Mouse (Mus musculus): ENCODE results near the gene Tctex1d1.

Gene Tctex1d1

GRCm38 (mm10) chr4:102978440-102978839 lies at the start of gene Tctex1d1:
Gene Tctex1d1 (plus strand): TSS chr4:102978606.
- no peak for DNase-seq (ENCODE audit: low spot score)

GRCm38 (mm10) chr4:102929491-102929890 lies 48.9 kb upstream of the Tctex1d1 start:
- no peak for DNase-seq (ENCODE audit: low spot score)

- DNase-seq (ENCODE audit: low spot score), result no peak
Measured at GRCm38 (mm10) chr4:102930679-102931078, 47.7 kb upstream of the Tctex1d1 start.

GRCm38 (mm10) chr4:102940266-102940665 lies 38.1 kb upstream of the Tctex1d1 start:
- no peak for DNase-seq (ENCODE audit: low spot score)

- DNase-seq (ENCODE audit: low spot score), result no peak
Measured at GRCm38 (mm10) chr4:102940738-102941137, 37.7 kb upstream of the Tctex1d1 start.

- DNase-seq (ENCODE audit: low spot score), result no peak
Measured at GRCm38 (mm10) chr4:102944325-102944724, 34.1 kb upstream of the Tctex1d1 start.

GRCm38 (mm10) chr4:102952476-102952875 lies 25.9 kb upstream of the Tctex1d1 start:
- DNase-seq (ENCODE audit: low spot score), result no peak

- DNase-seq (ENCODE audit: low spot score), result no peak
Measured at GRCm38 (mm10) chr4:102955294-102955956, 23.0 kb upstream of the Tctex1d1 start.

- no peak for DNase-seq (ENCODE audit: low spot score)
Measured at GRCm38 (mm10) chr4:102959409-102959808, 19.0 kb upstream of the Tctex1d1 start.

GRCm38 (mm10) chr4:102964174-102964573 lies 14.2 kb upstream of the Tctex1d1 start:
- DNase-seq (ENCODE audit: low spot score), result no peak

- no peak for DNase-seq (ENCODE audit: low spot score)
Measured at GRCm38 (mm10) chr4:102967811-102968210, 10.6 kb upstream of the Tctex1d1 start.

GRCm38 (mm10) chr4:102969599-102969998 lies 8.8 kb upstream of the Tctex1d1 start:
- no peak for DNase-seq (ENCODE audit: low spot score)

- no peak for DNase-seq (ENCODE audit: low spot score)
Measured at GRCm38 (mm10) chr4:102971159-102971558, 7.2 kb upstream of the Tctex1d1 start.

- DNase-seq (ENCODE audit: low spot score), result no peak
Measured at GRCm38 (mm10) chr4:102972071-102972470, 6.3 kb upstream of the Tctex1d1 start.

- no peak for DNase-seq (ENCODE audit: low spot score)
Measured at GRCm38 (mm10) chr4:102974172-102974571, 4.2 kb upstream of the Tctex1d1 start.

GRCm38 (mm10) chr4:102976290-102977275 lies 1.8 kb upstream of the Tctex1d1 start:
- no peak for DNase-seq (ENCODE audit: low spot score)

GRCm38 (mm10) chr4:102977778-102978321 lies 556 bp upstream of the Tctex1d1 start:
- DNase-seq (ENCODE audit: low spot score), result no peak

- no peak for DNase-seq (ENCODE audit: low spot score)
Measured at GRCm38 (mm10) chr4:102979385-102979784, 979 bp downstream of the Tctex1d1 start.

GRCm38 (mm10) chr4:102981709-102982108 lies 3.3 kb downstream of the Tctex1d1 start:
- no peak for DNase-seq (ENCODE audit: low spot score)

- DNase-seq (ENCODE audit: low spot score), result peak; percentile 24
Measured at GRCm38 (mm10) chr4:102986173-102986572, 7.8 kb downstream of the Tctex1d1 start.

- peak; percentile 51 for DNase-seq (ENCODE audit: low spot score)
Measured at GRCm38 (mm10) chr4:102986917-102987316, 8.5 kb downstream of the Tctex1d1 start.

GRCm38 (mm10) chr4:102987325-102987724 lies 8.9 kb downstream of the Tctex1d1 start:
- DNase-seq (ENCODE audit: low spot score), result no peak

GRCm38 (mm10) chr4:102987756-102988155 lies 9.3 kb downstream of the Tctex1d1 start:
- no peak for DNase-seq (ENCODE audit: low spot score)
